Mouse (Mus musculus): ENCODE results near the gene Cbr2. TPM values are rescaled to one million over a fixed set of nuclear protein-coding genes. Genes with fewer than 3 reads are reported as not detected.

The Cbr2 gene
- total and polyA plus RNA-seq, 3 experiments, result not detected

GRCm38 (mm10) chr11:120713580-120714518 is 18.1 kb downstream of the Cbr2 start, which contains the start of the genes Cenpx and Lrrc45:
Gene Cenpx, minus strand, starts transcription at chr11:120713738.
Gene Lrrc45, plus strand, starts transcription at chr11:120713925.
- Histone ChIP-seq H3K36me3 (replicated peaks) (peaks cover 83% of the 10 kb centered on the region), H3K27me3 (ENCODE audit: insufficient read depth, low read length) (no peaks in the 10 kb centered on the region), H3K4me1 (ENCODE audit: insufficient read depth, low read depth, low read length) (peaks cover 59% of the 10 kb centered on the region), H3K9me3 (replicated peaks) (no peaks in the 10 kb centered on the region), H3K4me3 (ENCODE audit: low read depth, low read length) (peak within 1 kb of the TSS; percentile 81)
- peak; percentile 99 for ATAC-seq (ENCODE audit: extremely low read depth, insufficient number of reproducible peaks, low FRiP score, poor library complexity, severe bottlenecking)
- DNase-seq (ENCODE audit: low spot score), result peak; percentile 100
- TF ChIP-seq TAL1 (conservative IDR thresholded peaks at IDR 0.05; ENCODE audit: low read depth, low read length) (no peak), GATA2 (IDR thresholded peaks at IDR 0.05; ENCODE audit: borderline replicate concordance, low read depth, low read length) (no peak), GATA1 (IDR thresholded peaks at IDR 0.05; ENCODE audit: borderline replicate concordance, low read length) (no peak), POLR2AphosphoS5 (IDR thresholded peaks at IDR 0.05; ENCODE audit: insufficient replicate concordance, low read depth, low read length) (no peak), CTCF (IDR thresholded peaks at IDR 0.05; ENCODE audit: low read depth, low read length) (no peak)

GRCm38 (mm10) chr11:120712771-120713568 is 18.9 kb downstream of the Cbr2 start:
- TF ChIP-seq CTCF (IDR thresholded peaks at IDR 0.05; ENCODE audit: low read depth, low read length) (peak; percentile 56; the same call in 1 of the 2 replicates), TAL1 (conservative IDR thresholded peaks at IDR 0.05; ENCODE audit: low read depth, low read length) (no peak)
- Histone ChIP-seq H3K27me3 (ENCODE audit: insufficient read depth, low read length) (no peaks in the 10 kb centered on the region), H3K4me1 (ENCODE audit: insufficient read depth, low read depth, low read length) (peaks cover 64% of the 10 kb centered on the region), H3K9me3 (replicated peaks) (no peaks in the 10 kb centered on the region), H3K4me3 (ENCODE audit: low read depth, low read length) (peak overlapping the region; percentile 81), H3K36me3 (replicated peaks) (peaks cover 83% of the 10 kb centered on the region)
- ATAC-seq (ENCODE audit: extremely low read depth, insufficient number of reproducible peaks, low FRiP score, poor library complexity, severe bottlenecking) (no peak), DNase-seq (ENCODE audit: low spot score) (peak; percentile 91)

- ATAC-seq (ENCODE audit: extremely low read depth, insufficient number of reproducible peaks, low FRiP score, poor library complexity, severe bottlenecking) (no peak), DNase-seq (ENCODE audit: low spot score) (no peak)
- no peak for TF ChIP-seq CTCF (IDR thresholded peaks at IDR 0.05; ENCODE audit: low read depth, low read length)
- no peak for TF ChIP-seq TAL1 (conservative IDR thresholded peaks at IDR 0.05; ENCODE audit: low read depth, low read length)
- TF ChIP-seq GATA2 (IDR thresholded peaks at IDR 0.05; ENCODE audit: borderline replicate concordance, low read depth, low read length), result no peak
- Histone ChIP-seq H3K4me3 (ENCODE audit: low read depth, low read length) (peak overlapping the region; percentile 81; the same call in 1 of the 2 replicates), H3K36me3 (replicated peaks) (peaks cover 79% of the 10 kb centered on the region), H3K4me1 (ENCODE audit: insufficient read depth, low read depth, low read length) (peaks cover 68% of the 10 kb centered on the region), H3K9me3 (replicated peaks) (no peaks in the 10 kb centered on the region), H3K27me3 (ENCODE audit: insufficient read depth, low read length) (no peaks in the 10 kb centered on the region)
Measured at GRCm38 (mm10) chr11:120711980-120712604, 19.8 kb downstream of the Cbr2 start.

GRCm38 (mm10) chr11:120710672-120711071 is 21.2 kb downstream of the Cbr2 start:
- Histone ChIP-seq H3K36me3 (replicated peaks) (peaks cover 78% of the 10 kb centered on the region), H3K4me1 (ENCODE audit: insufficient read depth, low read depth, low read length) (peaks cover 69% of the 10 kb centered on the region), H3K4me3 (ENCODE audit: low read depth, low read length) (no peak overlapping the region), H3K27me3 (ENCODE audit: insufficient read depth, low read length) (no peaks in the 10 kb centered on the region), H3K9me3 (replicated peaks) (no peaks in the 10 kb centered on the region)
- ATAC-seq (ENCODE audit: extremely low read depth, insufficient number of reproducible peaks, low FRiP score, poor library complexity, severe bottlenecking), result no peak
- DNase-seq (ENCODE audit: low spot score), result no peak
- TF ChIP-seq CTCF (IDR thresholded peaks at IDR 0.05; ENCODE audit: low read depth, low read length) (no peak), TAL1 (conservative IDR thresholded peaks at IDR 0.05; ENCODE audit: low read depth, low read length) (no peak), POLR2AphosphoS5 (IDR thresholded peaks at IDR 0.05; ENCODE audit: insufficient replicate concordance, low read depth, low read length) (no peak), GATA2 (IDR thresholded peaks at IDR 0.05; ENCODE audit: borderline replicate concordance, low read depth, low read length) (no peak), GATA1 (IDR thresholded peaks at IDR 0.05; ENCODE audit: borderline replicate concordance, low read length) (no peak)

- Histone ChIP-seq H3K36me3 (replicated peaks) (peaks cover 77% of the 10 kb centered on the region), H3K27me3 (ENCODE audit: insufficient read depth, low read length) (no peaks in the 10 kb centered on the region), H3K4me3 (ENCODE audit: low read depth, low read length) (no peak overlapping the region), H3K4me1 (ENCODE audit: insufficient read depth, low read depth, low read length) (peaks cover 59% of the 10 kb centered on the region), H3K9me3 (replicated peaks) (no peaks in the 10 kb centered on the region)
- TF ChIP-seq GATA2 (IDR thresholded peaks at IDR 0.05; ENCODE audit: borderline replicate concordance, low read depth, low read length) (no peak), GATA1 (IDR thresholded peaks at IDR 0.05; ENCODE audit: borderline replicate concordance, low read length) (no peak), TAL1 (conservative IDR thresholded peaks at IDR 0.05; ENCODE audit: low read depth, low read length) (no peak)
- DNase-seq (ENCODE audit: low spot score) (no peak), ATAC-seq (ENCODE audit: extremely low read depth, insufficient number of reproducible peaks, low FRiP score, poor library complexity, severe bottlenecking) (no peak)
Measured at GRCm38 (mm10) chr11:120709551-120709950, 22.4 kb downstream of the Cbr2 start.

GRCm38 (mm10) chr11:120707969-120708368 is 23.9 kb downstream of the Cbr2 start:
- Histone ChIP-seq H3K4me1 (ENCODE audit: insufficient read depth, low read depth, low read length) (peaks cover 45% of the 10 kb centered on the region), H3K4me3 (ENCODE audit: low read depth, low read length) (no peak overlapping the region), H3K27me3 (ENCODE audit: insufficient read depth, low read length) (no peaks in the 10 kb centered on the region), H3K36me3 (replicated peaks) (peaks cover 90% of the 10 kb centered on the region), H3K9me3 (replicated peaks) (no peaks in the 10 kb centered on the region)
- DNase-seq (ENCODE audit: low spot score) (no peak), ATAC-seq (ENCODE audit: extremely low read depth, insufficient number of reproducible peaks, low FRiP score, poor library complexity, severe bottlenecking) (no peak)
- TF ChIP-seq GATA2 (IDR thresholded peaks at IDR 0.05; ENCODE audit: borderline replicate concordance, low read depth, low read length) (no peak), POLR2AphosphoS5 (IDR thresholded peaks at IDR 0.05; ENCODE audit: insufficient replicate concordance, low read depth, low read length) (no peak), CTCF (IDR thresholded peaks at IDR 0.05; ENCODE audit: low read depth, low read length) (no peak), GATA1 (IDR thresholded peaks at IDR 0.05; ENCODE audit: borderline replicate concordance, low read length) (no peak), TAL1 (conservative IDR thresholded peaks at IDR 0.05; ENCODE audit: low read depth, low read length) (no peak)

All from G1E (cell line).